Mouse (Mus musculus): ENCODE results near the gene Wnt7a.

GRCm38 (mm10) chr6:91417291-91417845 is 6.2 kb upstream of the Wnt7a start:
- TF ChIP-seq CTCF (IDR thresholded peaks at IDR 0.05; ENCODE audit: low read depth, low read length), result no peak
- no peak for TF ChIP-seq POLR2AphosphoS5 (IDR thresholded peaks at IDR 0.05; ENCODE audit: insufficient replicate concordance, low read depth, low read length)
- TF ChIP-seq TAL1 (conservative IDR thresholded peaks at IDR 0.05; ENCODE audit: low read depth, low read length), result no peak
- no peak for TF ChIP-seq GATA1 (IDR thresholded peaks at IDR 0.05; ENCODE audit: borderline replicate concordance, low read length)

Data from G1E (cell line).